Comparison of ENCODE assay signal across 15 mouse cellular contexts in the genomic region with DNA sequence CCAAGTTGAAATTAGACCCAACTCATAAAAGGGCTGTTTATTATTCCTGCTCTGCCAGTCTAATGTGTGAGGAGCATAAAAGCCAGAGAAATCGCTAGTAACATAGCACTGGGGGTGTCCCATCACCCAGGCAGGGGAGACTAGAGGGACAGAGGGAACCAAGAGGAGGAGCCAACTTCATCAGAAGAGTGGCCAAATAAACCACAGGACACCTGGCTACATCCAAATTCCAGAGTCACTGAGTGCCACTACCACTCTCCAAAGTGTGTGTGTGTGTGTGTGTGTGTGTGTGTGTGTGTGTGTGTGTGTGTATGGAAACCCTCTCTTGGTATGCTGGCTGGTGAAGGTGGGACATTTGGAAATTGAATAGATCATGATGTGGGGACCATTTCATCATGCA.
"Had no signal": no experiment of that assay in that cellular context is flagged by ENCODE, and none has a peak within 500 bp of the region (broad histone marks: within the 10 kb centered on the region; RNA-seq: fewer than 3 reads in every experiment).

No protein-coding gene starts in this region.

- H3K27me3 ChIP-seq: neural tube, embryonic 15.5 days; stomach, embryonic 15.5 days had no signal

- DNase-seq: retina, postnatal 1 day; right cerebral cortex, adult 18-20 months; right cerebral cortex, postnatal 14 days; right cerebral cortex, postnatal 25 days; right cerebral cortex, postnatal 4 days; spleen, adult 18-20 months; thymus, adult 18-20 months; thymus, adult 2 months; thymus, postnatal 14 days; thymus, postnatal 25 days; thymus, postnatal 36 days; thymus, postnatal 4 days had no signal

- H3K4me2 ChIP-seq: neural tube, embryonic 15.5 days; stomach, embryonic 15.5 days had no signal

- H3K36me3 ChIP-seq: neural tube, embryonic 15.5 days; stomach, embryonic 15.5 days had no signal

- H3K9ac ChIP-seq: neural tube, embryonic 15.5 days; stomach, embryonic 15.5 days had no signal

- H3K27ac ChIP-seq: neural tube, embryonic 15.5 days; stomach, embryonic 15.5 days; stomach, postnatal 0 days had no signal

- H3K4me3 ChIP-seq: neural tube, embryonic 15.5 days; stomach, embryonic 15.5 days had no signal

- H3K9me3 ChIP-seq: neural tube, embryonic 15.5 days; stomach, embryonic 15.5 days had no signal
